Mouse (Mus musculus) heart, postnatal 10 days (tissue): ENCODE results near the gene Creb5. TPM values are rescaled to one million over a fixed set of nuclear protein-coding genes. Genes with fewer than 3 reads are reported as not detected.
"Not testable (repeated sequence)": the region's sequence is repeated elsewhere in the genome, so short reads cannot be mapped to it uniquely, and the experiment has no call there.

ENCODE experiments used
- DNase-seq, 2 experiments: peaks; one replicate each; pipeline ENCODE4 v3.0.0; 2021
- intact Hi-C: fragments of 180-260 bp; cut with DNase I; formaldehyde crosslinking; loops from one replicate; pipeline ENCODE4 v1.15.1; 2025
- total RNA-seq, 2 experiments: library from RNA; stranded (reverse); gene quantifications; 2 replicates each; pipeline ENCODE4 v1.2.3; 2021

The Creb5 gene
- total RNA-seq, 2 experiments from 2014 or later: 26.2 to 30.8 TPM

- DNase-seq, intact Hi-C loops: not testable (repeated sequence)
Observed at GRCm38 (mm10) chr6:53402551-53402950, 115.5 kb downstream of the Creb5 start.

- intact Hi-C loops: no loop called here
- no peak for DNase-seq
Observed at GRCm38 (mm10) chr6:53409183-53409582, 122.1 kb downstream of the Creb5 start.

- DNase-seq: no peak
- intact Hi-C loops: no loop called here
Observed at GRCm38 (mm10) chr6:53421345-53421744, 134.3 kb downstream of the Creb5 start.

GRCm38 (mm10) chr6:53429368-53429767 is 142.3 kb downstream of the Creb5 start:
- DNase-seq: no peak
- intact Hi-C loops: no loop called here

DNA sequence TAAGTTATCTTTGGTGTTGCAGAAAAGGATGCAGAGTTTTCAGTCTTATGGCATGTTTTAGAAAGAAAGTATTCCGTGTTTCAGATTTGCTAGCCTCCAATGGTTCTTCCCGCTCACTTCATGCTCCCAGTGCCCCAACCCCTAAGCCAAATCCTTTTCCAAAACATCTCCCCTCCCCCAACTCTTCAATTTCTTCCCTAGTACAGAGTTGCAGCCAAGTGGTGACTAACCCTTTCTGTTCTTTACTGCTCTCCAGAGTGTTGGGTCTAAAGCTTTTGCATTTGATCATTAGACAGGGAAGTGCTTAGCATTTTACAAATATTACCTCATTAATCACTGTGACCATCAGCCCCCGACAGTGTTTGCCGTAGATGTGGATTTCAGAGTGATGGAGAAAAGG is 142.8 kb downstream of the Creb5 start:
- DNase-seq: peak in 1 of 2 experiments; percentile 17
- intact Hi-C loops: no loop called here

DNA sequence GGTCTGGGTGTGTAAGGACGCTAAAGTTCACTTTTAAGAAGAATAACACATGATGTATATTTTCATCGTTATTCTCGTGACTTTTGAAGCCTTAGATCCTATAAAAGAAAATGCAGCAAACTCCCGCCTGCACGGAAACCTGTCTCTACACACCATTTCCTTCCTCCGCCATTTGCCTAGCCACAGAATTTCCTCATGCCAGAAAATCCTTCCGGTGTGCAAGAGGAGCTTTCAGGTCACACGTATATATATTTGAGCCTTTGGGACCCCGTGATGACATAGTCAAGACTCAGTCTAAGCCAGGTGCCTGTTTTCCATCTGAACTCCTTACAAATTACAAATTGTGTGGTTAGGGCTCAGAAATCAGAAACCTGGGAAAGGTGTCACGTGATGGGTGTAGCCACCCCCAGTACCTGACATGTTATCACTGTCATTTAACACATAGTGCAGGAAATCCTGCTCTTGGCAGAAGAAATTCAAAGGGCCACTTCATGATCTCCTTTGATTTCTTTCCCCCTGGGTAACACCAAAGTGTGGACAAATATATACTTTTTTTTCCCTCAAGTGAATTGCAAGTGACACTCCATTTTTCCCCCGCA is 158.9 kb downstream of the Creb5 start:
- DNase-seq: no peak
- intact Hi-C loops: no loop called here

GRCm38 (mm10) chr6:53447479-53447878 is 160.4 kb downstream of the Creb5 start:
- DNase-seq: no peak
- intact Hi-C loops: no loop called here

DNA sequence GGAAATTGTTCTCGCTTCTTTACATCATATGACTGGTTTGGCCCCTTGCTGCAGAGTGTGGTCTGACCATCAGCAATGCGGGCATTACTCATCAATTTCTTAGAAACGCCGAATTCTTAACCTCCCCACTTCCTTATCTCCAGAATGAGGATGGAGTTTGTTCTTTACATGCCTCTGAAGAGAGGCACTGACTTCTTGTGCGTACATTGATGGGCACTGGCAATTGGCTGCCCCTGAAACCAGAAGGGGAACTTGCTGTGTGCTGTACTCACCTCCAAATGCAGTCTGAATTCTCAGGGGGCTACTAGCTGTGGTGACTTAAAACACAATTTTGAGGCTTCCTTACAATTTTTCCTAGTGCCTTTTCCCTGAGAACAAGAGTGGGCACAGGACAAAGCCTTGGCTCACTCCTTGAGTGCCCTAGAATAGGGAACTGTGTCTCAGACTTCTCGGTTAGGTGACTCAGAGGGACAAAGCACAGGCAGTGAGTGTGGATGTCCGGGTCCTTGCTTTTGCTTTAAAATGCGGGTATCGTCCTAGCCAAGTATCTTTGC is 161.3 kb downstream of the Creb5 start:
- intact Hi-C loops: no loop called here

DNA sequence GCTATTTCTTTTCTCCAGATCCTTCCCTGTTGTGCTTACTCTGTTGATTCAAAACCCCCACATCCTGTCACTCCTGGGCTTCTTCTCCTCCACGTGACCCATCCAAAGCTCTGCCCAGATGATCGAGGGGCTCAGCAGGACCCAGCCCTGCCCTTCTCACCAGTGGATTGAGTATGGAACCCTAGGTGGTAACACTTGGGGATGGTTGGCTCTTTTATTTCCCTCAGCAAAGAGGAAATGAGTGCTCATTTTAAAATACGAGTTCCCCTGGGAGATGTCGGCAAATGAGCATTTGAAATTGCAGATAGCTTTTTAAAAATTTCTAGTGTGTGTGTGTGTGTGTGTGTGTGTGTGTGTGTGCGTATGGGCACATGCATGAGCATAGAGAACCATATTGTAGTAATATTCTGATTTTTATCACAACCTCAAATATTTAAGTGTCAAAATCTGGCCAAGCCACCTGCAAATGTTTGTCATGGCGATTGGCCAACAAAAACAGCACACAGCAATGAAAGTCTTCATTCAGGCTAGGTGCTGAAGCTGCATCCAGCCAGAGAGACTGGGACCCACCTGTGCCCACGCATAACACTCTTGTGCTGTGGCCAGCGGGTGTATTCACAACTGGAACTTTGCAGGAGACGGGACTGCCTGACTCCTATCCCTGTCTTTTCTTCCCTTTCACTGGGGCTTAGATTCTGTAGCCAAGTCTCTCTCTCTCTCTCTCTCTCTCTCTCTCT is 162.5 kb downstream of the Creb5 start:
- DNase-seq: no peak
- intact Hi-C loops: no loop called here

More for the DNA sequence above, 161.3 kb downstream of the Creb5 start:
- DNase-seq: no peak

GRCm38 (mm10) chr6:53450494-53450893 is 163.4 kb downstream of the Creb5 start:
- intact Hi-C loops: no loop called here
- DNase-seq: no peak

DNA sequence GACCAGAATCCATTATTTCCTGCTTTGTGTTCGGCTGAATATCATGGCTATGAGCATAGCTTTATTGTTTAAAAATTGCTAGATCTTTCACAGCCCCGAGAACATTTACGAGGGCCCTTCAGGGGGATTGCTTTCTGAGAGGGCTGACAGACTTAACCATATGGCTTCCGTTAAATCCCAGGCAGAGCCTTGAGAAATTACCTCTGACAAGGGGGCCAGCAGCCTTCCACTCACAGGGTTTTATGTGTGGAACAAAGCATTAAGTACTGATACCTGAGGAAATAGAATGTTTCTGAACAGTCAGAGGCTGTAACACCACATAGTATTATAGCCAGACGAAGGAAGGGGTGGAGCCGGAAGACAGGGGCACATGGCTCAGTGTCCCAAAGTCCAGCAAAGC is 165.2 kb downstream of the Creb5 start:
- no peak for DNase-seq
- intact Hi-C loops: no loop called here

GRCm38 (mm10) chr6:53455442-53455841 is 168.4 kb downstream of the Creb5 start:
- no peak for DNase-seq
- intact Hi-C loops: no loop called here

- DNase-seq: no peak
- intact Hi-C loops: no loop called here
Observed at GRCm38 (mm10) chr6:53456111-53456510, 169.0 kb downstream of the Creb5 start.

DNA sequence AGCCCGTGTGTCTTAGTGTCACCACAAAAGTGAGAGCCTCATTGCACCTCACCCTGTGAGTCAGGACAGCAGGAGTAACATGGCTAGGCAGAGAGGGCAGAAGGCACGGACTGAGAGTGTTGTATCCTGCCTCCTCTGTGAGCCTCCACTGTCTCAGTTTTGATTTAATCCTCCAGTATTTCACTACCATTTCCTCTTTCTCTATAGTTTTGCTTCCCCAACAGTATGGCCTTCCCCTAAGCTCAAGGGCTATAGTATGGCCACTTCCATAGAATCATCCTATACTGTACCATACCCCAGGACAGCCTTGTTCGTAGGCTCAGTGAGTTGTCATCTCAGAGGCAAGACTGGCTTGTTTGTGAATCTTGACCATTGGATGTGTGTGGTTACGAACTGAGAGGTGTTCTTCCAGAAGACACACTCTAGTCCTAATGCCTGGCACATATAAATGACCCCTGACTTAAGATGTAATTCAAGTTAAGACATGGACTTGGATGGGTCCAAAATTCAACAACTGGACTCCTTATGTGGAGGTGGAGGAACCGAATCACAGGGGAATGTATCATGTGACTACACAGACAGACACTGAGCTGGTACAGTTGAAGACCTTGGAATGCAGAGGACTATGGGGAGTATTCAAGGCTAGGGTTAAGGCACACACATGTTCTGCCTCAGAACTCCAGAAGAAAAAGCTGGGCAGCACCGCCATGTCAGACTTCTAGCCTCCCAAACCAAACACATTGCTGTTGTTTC is 173.1 kb downstream of the Creb5 start:
- DNase-seq: no peak
- intact Hi-C loops: no loop called here

- intact Hi-C loops: no loop called here
- DNase-seq: no peak
Observed at GRCm38 (mm10) chr6:53461056-53461455, 174.0 kb downstream of the Creb5 start.

- DNase-seq: peak; percentile 35 to 58
- intact Hi-C loops: no loop called here
Observed at GRCm38 (mm10) chr6:53461775-53462770, 175.0 kb downstream of the Creb5 start.

- intact Hi-C loops: no loop called here
- no peak for DNase-seq
Observed at GRCm38 (mm10) chr6:53462802-53463201, 175.7 kb downstream of the Creb5 start.

DNA sequence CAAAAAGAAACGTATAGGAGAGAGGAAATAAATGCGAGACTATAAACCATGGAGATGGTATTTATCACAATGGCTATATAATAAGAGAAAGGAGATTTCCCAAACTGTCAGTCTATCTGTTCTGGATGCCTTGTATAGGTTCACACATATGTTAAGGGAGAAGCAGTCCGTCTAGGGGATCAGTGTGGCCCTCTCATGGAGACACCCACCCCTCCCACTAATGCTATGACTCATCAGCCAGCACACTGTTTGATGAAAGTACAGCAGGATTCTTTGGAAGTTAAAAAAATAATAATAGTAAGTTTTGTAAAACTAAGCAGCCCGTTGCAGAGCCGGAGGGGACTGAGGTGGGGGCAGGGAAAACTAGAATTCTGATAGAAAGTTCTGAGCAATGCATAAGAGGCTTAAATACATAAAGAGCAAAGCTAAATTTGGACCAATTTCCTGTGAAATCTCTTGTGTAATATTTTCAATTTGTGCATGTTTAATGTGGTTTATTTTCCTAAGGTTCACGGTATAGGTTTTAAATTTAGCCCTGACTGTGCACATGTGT is 176.3 kb downstream of the Creb5 start:
- intact Hi-C loops: no loop called here
- DNase-seq: no peak

- intact Hi-C loops: no loop called here
- no peak for DNase-seq
Observed at GRCm38 (mm10) chr6:53469204-53469603, 182.1 kb downstream of the Creb5 start.

GRCm38 (mm10) chr6:53469703-53470102 is 182.6 kb downstream of the Creb5 start:
- intact Hi-C loops: no loop called here
- no peak for DNase-seq
